ENCODE assay signal across 15 mouse cellular contexts in genomic region chr8:111044003-111044734, GRCm38 (mm10). TPM values are rescaled to one million over a fixed set of nuclear protein-coding genes. Genes with fewer than 3 reads are reported as not detected.
DNase-seq lines count a peak whose midpoint lies in the region; TF ChIP-seq lines count a peak whose summit lies in the region.
"Had no signal": no experiment of that assay in that cellular context is flagged by ENCODE, and none has a peak within 500 bp of the region (broad histone marks: within the 10 kb centered on the region; RNA-seq: fewer than 3 reads in every experiment).

No protein-coding gene starts in this region.

- H3K79me2 ChIP-seq in liver, adult 2 months (ENCODE audit: control insufficient read depth, insufficient read depth, low read length), result no peaks in the 10 kb centered on the region; the same call in 1 of the 2 replicates

- H3K27me3 ChIP-seq in cerebellum, adult 2 months (ENCODE audit: control insufficient read depth, insufficient read depth, low read length), result no peaks in the 10 kb centered on the region
- H3K27me3 ChIP-seq in liver, adult 2 months (ENCODE audit: control insufficient read depth, insufficient read depth, low read length), result no peaks in the 10 kb centered on the region
- H3K27me3 ChIP-seq: lung, embryonic 15.5 days had no signal

- H3K27ac ChIP-seq in cerebellum, adult 2 months (ENCODE audit: insufficient read depth, low read length), result no peak overlapping the region
- no peak overlapping the region for H3K27ac ChIP-seq in liver, adult 2 months (replicated peaks; ENCODE audit: insufficient read depth, low read depth, low read length)
- H3K27ac ChIP-seq: lung, embryonic 15.5 days had no signal

- WGBS in cerebellum, adult 2 months, result 31% methylated on average over 2 of the region's 2 CpGs
- 15% methylated on average over 2 of the region's 2 CpGs for WGBS in liver, adult 2 months

- peaks cover 87% of the 10 kb centered on the region for H3K36me3 ChIP-seq in liver, adult 2 months (ENCODE audit: control insufficient read depth, insufficient read depth, low read length)

- H3K9ac ChIP-seq in liver, adult 2 months (ENCODE audit: low read depth, low read length), result no peak overlapping the region
- H3K9ac ChIP-seq: lung, embryonic 15.5 days had no signal

- H3K4me1 ChIP-seq in cerebellum, adult 2 months (ENCODE audit: control insufficient read depth, insufficient read depth, low read length), result no peaks in the 10 kb centered on the region
- H3K4me1 ChIP-seq in liver, adult 2 months (ENCODE audit: control insufficient read depth, insufficient read depth, low read length), result peaks cover 6% of the 10 kb centered on the region
- H3K4me1 ChIP-seq: lung, embryonic 15.5 days had no signal

- H3K4me3 ChIP-seq in cerebellum, adult 2 months (replicated peaks; ENCODE audit: insufficient read depth, low read depth, low read length), result no peak overlapping the region
- H3K4me3 ChIP-seq in liver, adult 2 months (ENCODE audit: insufficient read depth, low read depth, low read length), result no peak overlapping the region
- H3K4me3 ChIP-seq: lung, embryonic 15.5 days had no signal

- peak; percentile 21; the same call in 1 of the 2 replicates for TF ChIP-seq CTCF in cerebellum, adult 2 months (IDR thresholded peaks at IDR 0.05; ENCODE audit: borderline replicate concordance, insufficient read depth, low read depth, low read length)
- TF ChIP-seq CTCF in liver, adult 2 months (IDR thresholded peaks at IDR 0.05; ENCODE audit: low read depth, low read length), result peak; percentile 41

- no peak for DNase-seq in cerebellum, adult 2 months
- DNase-seq in cerebellum, adult 18-20 months, result no peak
- DNase-seq in liver, adult 2 months (ENCODE audit: extremely low read depth, low read depth, low spot score), result peak; percentile 81
- no peak for DNase-seq in liver
- DNase-seq in CD4-positive, CD25-positive, alpha-beta regulatory T cell, adult 2 months (ENCODE audit: low read depth, low spot score), result peak; percentile 45
- peak; percentile 40 for DNase-seq in adrenal gland, postnatal 10 days
- no peak for DNase-seq in urinary bladder, postnatal 4 days (ENCODE audit: low spot score in 2 of 2)
- DNase-seq in spleen, postnatal 14 days (ENCODE audit: low spot score in 2 of 2), result no peak
- DNase-seq: gastrocnemius, postnatal 10 days; heart, postnatal 10 days; kidney, adult 18-20 months; layer of hippocampus, postnatal 36 days; thymus, postnatal 25 days had no signal

- no peak for TF ChIP-seq POLR2A in cerebellum, adult 2 months (IDR thresholded peaks at IDR 0.05; ENCODE audit: borderline replicate concordance, insufficient read depth, low read length)
- no peak for TF ChIP-seq POLR2A in liver, adult 2 months (IDR thresholded peaks at IDR 0.05; ENCODE audit: extremely low read depth, insufficient read depth, low read length)

RNA-seq across cellular contexts. Expression of gene Aars, which starts 11.2 kb away (rescaled TPM):
- polyA plus RNA-seq in cerebellum, adult 2 months (2012; rRNA removed), result 101 and 108 TPM in 2 replicates
- total RNA-seq in liver, adult 2 months (2014; rRNA removed), result 60.1 and 60.5 TPM in 2 replicates
- polyA plus RNA-seq in liver, adult 2 months (2012; rRNA removed), result 56.6 and 56.9 TPM in 2 replicates
- 10 to 100 TPM; 70.6 to 78.6 TPM for total RNA-seq in adrenal gland, postnatal 10 days (2021)

RNA-seq across cellular contexts. Expression of gene Exosc6, which starts 12.0 kb away (rescaled TPM):
- polyA plus RNA-seq in cerebellum, adult 2 months (2012; rRNA removed), result not detected in 2 replicates
- total RNA-seq in liver, adult 2 months (2014; rRNA removed), result not detected in 2 replicates
- polyA plus RNA-seq in liver, adult 2 months (2012; rRNA removed), result not detected in 2 replicates
- not detected for total RNA-seq in adrenal gland, postnatal 10 days (2021)
- total RNA-seq: gastrocnemius, postnatal 10 days; heart, postnatal 10 days; layer of hippocampus, postnatal 36 days had no signal

RNA-seq across cellular contexts. Expression of gene Ddx19b, which starts 12.6 kb away (rescaled TPM):
- 13.6 and 14.9 TPM in 2 replicates for polyA plus RNA-seq in cerebellum, adult 2 months (2012; rRNA removed)
- total RNA-seq in liver, adult 2 months (2014; rRNA removed), result 5.8 and 7.1 TPM in 2 replicates
- polyA plus RNA-seq in liver, adult 2 months (2012; rRNA removed), result 3.3 and 3.4 TPM in 2 replicates
- 10 to 100 TPM; 12.6 to 13.0 TPM for total RNA-seq in adrenal gland, postnatal 10 days (2021)

RNA-seq across cellular contexts. Expression of gene Ddx19a, which starts 46.6 kb away (rescaled TPM):
- 29.4 and 32.1 TPM in 2 replicates for polyA plus RNA-seq in cerebellum, adult 2 months (2012; rRNA removed)
- 10.2 and 15.1 TPM in 2 replicates for total RNA-seq in liver, adult 2 months (2014; rRNA removed)
- 11.8 and 12.0 TPM in 2 replicates for polyA plus RNA-seq in liver, adult 2 months (2012; rRNA removed)
- 10 to 100 TPM; 47.6 to 50.1 TPM for total RNA-seq in adrenal gland, postnatal 10 days (2021)

RNA-seq across cellular contexts. Expression of gene Clec18a, which starts 48.1 kb away (rescaled TPM):
- polyA plus RNA-seq in cerebellum, adult 2 months (2012; rRNA removed), result 0.41 and 0.57 TPM in 2 replicates
- total RNA-seq in liver, adult 2 months (2014; rRNA removed), result not detected in 2 replicates
- not detected in 2 replicates for polyA plus RNA-seq in liver, adult 2 months (2012; rRNA removed)
- under 1 TPM in 1 of 2 experiments, not detected in 1; 0.15 TPM for total RNA-seq in adrenal gland, postnatal 10 days (2021)
- polyA plus RNA-seq: C2C12 had no signal

Comparison
In these comparisons a context has a peak if more than half of its experiments do, and no peak if none do; other contexts are left out.
1. DNase-seq: peak in liver, adult 2 months (single experiment), CD4-positive, CD25-positive, alpha-beta regulatory T cell, adult 2 months (single experiment) and adrenal gland, postnatal 10 days (single experiment); none in cerebellum, adult 2 months (0 of 2), cerebellum, adult 18-20 months (0 of 2), liver (single experiment), urinary bladder, postnatal 4 days (0 of 2) and spleen, postnatal 14 days (0 of 2).